Mouse (Mus musculus): ENCODE measurements around the gene Sema4b. TPM values are rescaled to one million over a fixed set of nuclear protein-coding genes. Genes with fewer than 3 reads are reported as not detected.

The Sema4b gene
- polyA plus RNA-seq, 1 experiment from 2014 or later = 12.4 TPM

DNA sequence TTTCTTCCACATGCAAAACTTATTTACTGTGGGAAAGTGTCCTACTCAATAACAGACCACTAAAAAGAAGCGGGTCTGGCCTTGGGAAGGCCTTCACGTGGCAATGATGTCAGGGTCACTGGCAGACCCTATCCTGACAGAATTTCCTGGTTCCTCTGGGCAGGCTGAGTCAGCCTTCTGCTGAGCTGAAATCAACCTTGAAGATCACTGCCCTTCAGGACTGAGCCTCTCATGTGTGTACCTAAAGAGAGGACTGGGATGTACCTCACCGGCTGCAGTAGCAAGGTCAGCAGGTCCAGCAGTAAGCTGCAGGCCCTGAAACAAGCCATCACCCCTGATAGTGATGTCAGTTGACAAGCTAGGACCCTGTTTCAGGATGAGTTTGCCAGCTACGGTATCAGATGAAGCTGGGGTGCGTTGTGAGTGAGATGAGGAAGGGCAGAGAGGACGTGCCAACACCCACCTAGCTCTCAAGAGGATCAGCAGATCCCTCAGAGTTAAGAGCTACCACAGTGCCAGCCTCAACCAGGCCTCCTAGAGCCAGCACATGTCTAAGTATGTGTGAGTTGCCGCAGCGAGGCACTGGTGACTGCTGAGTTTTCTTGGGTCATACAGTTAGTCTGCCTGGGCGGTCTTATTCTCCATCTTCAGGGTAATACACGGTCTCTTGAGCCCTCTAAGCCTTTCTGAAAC is 8.5 kb upstream of the Sema4b start:
- H3K4me1 ChIP-seq (replicated peaks) = peaks cover 18% of the 10 kb centered on the region
- H3K36me3 ChIP-seq = no peaks in the 10 kb centered on the region
- no peak overlapping the region for H3K4me3 ChIP-seq
- no peak for ATAC-seq (replicated peaks; ENCODE audit: insufficient number of reproducible peaks, insufficient read depth, low FRiP score, low read depth)
- H3K27ac ChIP-seq = peak overlapping the region; percentile 31; the same call in 1 of the 2 replicates
- no peaks in the 10 kb centered on the region for H3K9me3 ChIP-seq (replicated peaks)
- H3K27me3 ChIP-seq = no peaks in the 10 kb centered on the region
- no peak overlapping the region for H3K4me2 ChIP-seq
- no peak overlapping the region for H3K9ac ChIP-seq
- WGBS = 66% methylated on average over 10 of the region's 10 CpGs

GRCm38 (mm10) chr7:80179327-80179726 is 7.3 kb upstream of the Sema4b start:
- H3K4me3 ChIP-seq = no peak overlapping the region
- H3K4me1 ChIP-seq (replicated peaks) = peaks cover 18% of the 10 kb centered on the region
- no peaks in the 10 kb centered on the region for H3K9me3 ChIP-seq (replicated peaks)
- 88% methylated on average over 6 of the region's 6 CpGs for WGBS
- H3K4me2 ChIP-seq = no peak overlapping the region
- no peak for ATAC-seq (replicated peaks; ENCODE audit: insufficient number of reproducible peaks, insufficient read depth, low FRiP score, low read depth)
- H3K27me3 ChIP-seq = no peaks in the 10 kb centered on the region
- no peak overlapping the region for H3K9ac ChIP-seq
- H3K27ac ChIP-seq = no peak overlapping the region
- H3K36me3 ChIP-seq = no peaks in the 10 kb centered on the region

DNA sequence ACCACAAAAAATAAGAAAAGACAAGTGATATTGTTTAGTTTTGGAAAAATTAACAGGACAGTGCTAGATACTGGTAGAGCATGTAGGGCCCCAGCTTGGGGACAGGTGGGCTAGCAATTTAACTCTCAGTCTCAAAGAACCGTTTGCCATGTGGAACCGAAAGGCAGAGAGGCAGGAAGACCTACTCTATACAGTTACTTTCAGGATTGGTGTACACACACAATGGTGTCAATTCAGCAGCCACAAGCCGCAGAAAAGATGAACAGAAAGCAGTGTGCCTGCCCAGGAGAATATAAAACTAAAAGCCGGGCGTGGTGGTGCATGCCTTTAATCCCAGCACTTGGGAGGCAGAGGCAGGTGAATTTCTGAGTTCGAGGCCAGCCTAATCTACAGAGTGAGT is 6.9 kb upstream of the Sema4b start:
- H3K9ac ChIP-seq = no peak overlapping the region
- no peaks in the 10 kb centered on the region for H3K36me3 ChIP-seq
- H3K27ac ChIP-seq = no peak overlapping the region
- H3K4me3 ChIP-seq = no peak overlapping the region
- no peaks in the 10 kb centered on the region for H3K9me3 ChIP-seq (replicated peaks)
- 91% methylated on average over 6 of the region's 6 CpGs for WGBS
- H3K4me2 ChIP-seq = no peak overlapping the region
- H3K27me3 ChIP-seq = no peaks in the 10 kb centered on the region
- peaks cover 22% of the 10 kb centered on the region for H3K4me1 ChIP-seq (replicated peaks)
- ATAC-seq (replicated peaks; ENCODE audit: insufficient number of reproducible peaks, insufficient read depth, low FRiP score, low read depth) = no peak

GRCm38 (mm10) chr7:80180202-80180601 is 6.4 kb upstream of the Sema4b start:
- H3K27ac ChIP-seq = no peak overlapping the region
- ATAC-seq (replicated peaks; ENCODE audit: insufficient number of reproducible peaks, insufficient read depth, low FRiP score, low read depth) = no peak
- H3K4me1 ChIP-seq (replicated peaks) = peaks cover 26% of the 10 kb centered on the region

DNA sequence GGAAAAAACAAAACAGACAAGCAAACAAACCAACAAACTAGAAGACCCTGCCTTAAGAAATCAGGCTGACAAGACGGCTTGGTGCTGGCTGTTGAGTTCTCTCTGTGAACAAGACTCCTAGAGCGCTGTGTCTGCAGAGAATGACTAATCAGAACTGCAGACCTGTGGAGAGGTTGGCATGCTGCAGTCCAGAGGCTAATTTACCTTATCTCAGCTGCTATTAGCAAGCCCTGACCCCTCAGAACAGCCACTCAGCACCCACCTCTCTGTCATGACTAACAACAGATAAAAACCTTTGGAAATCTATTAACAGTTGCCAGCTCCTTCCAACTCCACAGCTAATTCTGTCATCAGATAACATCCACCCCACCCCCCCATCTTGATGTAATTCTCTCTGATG is 5.6 kb upstream of the Sema4b start:
- Histone ChIP-seq H3K4me2 (0 out of 2 replicates have a peak overlapping the region, but pooled peaks have one; percentile 3), H3K4me1 (replicated peaks) (peaks cover 35% of the 10 kb centered on the region), H3K9me3 (replicated peaks) (no peaks in the 10 kb centered on the region), H3K4me3 (no peak overlapping the region), H3K27ac (peak overlapping the region; percentile 65), H3K36me3 (no peaks in the 10 kb centered on the region), H3K27me3 (no peaks in the 10 kb centered on the region), H3K9ac (no peak overlapping the region)
- WGBS = 24% methylated on average over 2 of the region's 2 CpGs
- ATAC-seq (replicated peaks; ENCODE audit: insufficient number of reproducible peaks, insufficient read depth, low FRiP score, low read depth) = peak; percentile 44

More at GRCm38 (mm10) chr7:80180202-80180601, 6.4 kb upstream of the Sema4b start:
- no peak overlapping the region for H3K9ac ChIP-seq
- WGBS = 77% methylated on average over 3 of the region's 3 CpGs
- no peaks in the 10 kb centered on the region for H3K9me3 ChIP-seq (replicated peaks)
- no peak overlapping the region for H3K4me2 ChIP-seq
- H3K4me3 ChIP-seq = no peak overlapping the region
- no peaks in the 10 kb centered on the region for H3K27me3 ChIP-seq
- H3K36me3 ChIP-seq = no peaks in the 10 kb centered on the region

DNA sequence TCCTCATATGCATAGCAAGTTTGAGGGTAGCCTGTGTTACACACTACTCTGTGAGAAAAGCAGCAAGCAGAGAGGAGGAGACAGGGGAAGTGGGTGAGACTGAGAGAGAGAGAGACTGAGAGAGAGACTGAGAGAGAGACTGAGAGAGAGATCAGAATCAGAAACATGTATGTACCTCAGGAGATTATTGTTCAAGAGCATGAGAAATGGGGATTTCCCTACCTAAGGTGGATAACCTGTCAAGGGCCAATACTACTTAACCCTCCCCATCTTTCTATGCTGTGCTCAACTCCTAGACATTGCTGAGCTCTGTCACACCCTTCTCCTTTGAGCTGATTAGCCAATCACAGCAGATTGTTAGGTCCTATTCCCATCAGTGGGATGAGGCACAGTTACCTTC is 4.5 kb upstream of the Sema4b start:
- no peak overlapping the region for H3K4me3 ChIP-seq
- H3K36me3 ChIP-seq = no peaks in the 10 kb centered on the region
- no peak overlapping the region for H3K9ac ChIP-seq
- ATAC-seq (replicated peaks; ENCODE audit: insufficient number of reproducible peaks, insufficient read depth, low FRiP score, low read depth) = no peak
- no peak overlapping the region for H3K4me2 ChIP-seq
- H3K27ac ChIP-seq = no peak overlapping the region
- no peaks in the 10 kb centered on the region for H3K9me3 ChIP-seq (replicated peaks)
- no peaks in the 10 kb centered on the region for H3K27me3 ChIP-seq
- H3K4me1 ChIP-seq (replicated peaks) = peaks cover 44% of the 10 kb centered on the region

GRCm38 (mm10) chr7:80183466-80183865 is 3.2 kb upstream of the Sema4b start:
- H3K4me2 ChIP-seq = no peak overlapping the region
- no peak overlapping the region for H3K9ac ChIP-seq
- ATAC-seq (replicated peaks; ENCODE audit: insufficient number of reproducible peaks, insufficient read depth, low FRiP score, low read depth) = no peak
- no peak overlapping the region for H3K4me3 ChIP-seq
- 85% methylated on average over 1 of the region's 1 CpGs for WGBS
- no peaks in the 10 kb centered on the region for H3K27me3 ChIP-seq
- no peak overlapping the region for H3K27ac ChIP-seq
- H3K9me3 ChIP-seq (replicated peaks) = no peaks in the 10 kb centered on the region
- no peaks in the 10 kb centered on the region for H3K36me3 ChIP-seq
- H3K4me1 ChIP-seq (replicated peaks) = peaks cover 49% of the 10 kb centered on the region

DNA sequence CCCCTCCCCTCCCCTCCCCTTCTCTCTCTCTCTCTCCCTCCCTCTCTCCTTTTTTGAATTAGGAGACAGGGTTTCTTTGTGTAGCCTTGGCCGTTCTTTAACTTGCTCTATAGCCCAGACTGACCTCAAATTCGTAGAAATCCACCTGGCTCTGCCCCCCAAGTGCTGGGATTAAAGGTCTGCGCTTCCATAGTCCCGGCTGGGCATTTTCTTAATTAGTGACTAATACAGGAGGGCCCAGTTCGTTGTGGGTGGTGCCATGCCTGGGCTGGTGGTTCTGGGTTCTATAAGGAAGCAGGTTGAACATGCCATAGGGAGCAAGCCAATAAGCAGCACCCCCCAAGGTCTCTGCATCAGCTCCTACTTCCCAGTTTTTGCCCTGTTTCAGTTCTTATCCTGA is 2.7 kb upstream of the Sema4b start:
- no peak for ATAC-seq (replicated peaks; ENCODE audit: insufficient number of reproducible peaks, insufficient read depth, low FRiP score, low read depth)
- H3K27ac ChIP-seq = no peak overlapping the region
- no peaks in the 10 kb centered on the region for H3K36me3 ChIP-seq
- H3K27me3 ChIP-seq = no peaks in the 10 kb centered on the region
- peaks cover 54% of the 10 kb centered on the region for H3K4me1 ChIP-seq (replicated peaks)
- H3K9ac ChIP-seq = no peak overlapping the region
- WGBS = 76% methylated on average over 5 of the region's 5 CpGs
- H3K4me2 ChIP-seq = no peak overlapping the region
- no peaks in the 10 kb centered on the region for H3K9me3 ChIP-seq (replicated peaks)
- H3K4me3 ChIP-seq = no peak overlapping the region

DNA sequence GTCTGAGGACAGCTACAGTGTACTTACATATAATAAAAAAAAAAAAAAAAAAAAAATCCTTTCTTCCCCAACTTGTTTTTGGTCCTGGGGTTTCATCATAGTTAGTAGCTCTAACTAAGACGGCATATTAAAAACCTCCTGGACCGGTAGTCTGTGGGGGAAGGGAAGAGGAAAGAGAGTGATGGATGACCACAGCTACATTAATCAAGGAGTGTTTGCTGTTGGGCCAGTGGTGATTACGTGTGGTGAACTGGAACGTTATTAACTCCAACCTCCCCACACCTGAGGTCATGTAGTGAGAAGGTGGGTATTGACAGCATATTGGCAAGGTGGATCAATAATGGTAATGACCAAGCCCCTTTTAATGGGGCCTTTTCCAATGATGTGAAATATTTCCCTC is 2.1 kb upstream of the Sema4b start:
- H3K4me1 ChIP-seq (replicated peaks) = peaks cover 60% of the 10 kb centered on the region
- no peaks in the 10 kb centered on the region for H3K36me3 ChIP-seq
- H3K27me3 ChIP-seq = no peaks in the 10 kb centered on the region
- no peaks in the 10 kb centered on the region for H3K9me3 ChIP-seq (replicated peaks)
- peak overlapping the region; percentile 97 for H3K27ac ChIP-seq
- H3K4me2 ChIP-seq = no peak overlapping the region
- H3K9ac ChIP-seq = no peak overlapping the region
- no peak for ATAC-seq (replicated peaks; ENCODE audit: insufficient number of reproducible peaks, insufficient read depth, low FRiP score, low read depth)
- WGBS = 63% methylated on average over 4 of the region's 4 CpGs
- H3K4me3 ChIP-seq = no peak overlapping the region

DNA sequence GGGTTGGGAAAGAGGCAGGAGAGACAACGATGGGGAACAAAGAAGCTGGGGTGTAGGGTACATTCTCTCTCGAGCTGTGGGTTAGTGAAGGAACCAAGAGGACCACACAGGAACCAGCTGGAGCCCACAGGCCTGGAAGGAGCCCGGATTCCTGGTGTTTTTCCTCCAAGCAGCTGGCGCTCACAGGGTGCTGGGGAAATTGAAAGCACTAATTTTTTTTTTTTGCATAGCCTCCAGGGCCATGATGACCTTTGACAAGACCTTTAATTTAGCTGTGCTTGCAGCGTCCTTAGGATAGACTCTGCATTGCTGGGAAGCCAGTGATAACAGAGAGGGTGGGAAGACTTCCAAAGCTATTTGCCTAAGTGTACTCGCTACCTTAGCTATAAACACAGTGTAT is 1.7 kb upstream of the Sema4b start:
- 60% methylated on average over 6 of the region's 6 CpGs for WGBS
- no peak overlapping the region for H3K4me2 ChIP-seq

GRCm38 (mm10) chr7:80186021-80186420 is 620 bp upstream of the Sema4b start:
- H3K4me2 ChIP-seq = peak overlapping the region; percentile 71
- peak overlapping the region; percentile 57 for H3K4me3 ChIP-seq
- H3K9ac ChIP-seq = peak overlapping the region; percentile 57; the same call in 1 of the 2 replicates
- peak; percentile 77 for ATAC-seq (replicated peaks; ENCODE audit: insufficient number of reproducible peaks, insufficient read depth, low FRiP score, low read depth)
- WGBS = 7% methylated on average over 8 of the region's 8 CpGs
- no peaks in the 10 kb centered on the region for H3K9me3 ChIP-seq (replicated peaks)
- H3K4me1 ChIP-seq (replicated peaks) = peaks cover 64% of the 10 kb centered on the region
- peak overlapping the region; percentile 97 for H3K27ac ChIP-seq
- H3K36me3 ChIP-seq = no peaks in the 10 kb centered on the region
- no peaks in the 10 kb centered on the region for H3K27me3 ChIP-seq

More for the DNA sequence above, 1.7 kb upstream of the Sema4b start:
- no peaks in the 10 kb centered on the region for H3K36me3 ChIP-seq
- H3K9ac ChIP-seq = no peak overlapping the region
- H3K4me1 ChIP-seq (replicated peaks) = peaks cover 61% of the 10 kb centered on the region
- ATAC-seq (replicated peaks; ENCODE audit: insufficient number of reproducible peaks, insufficient read depth, low FRiP score, low read depth) = no peak
- no peak overlapping the region for H3K4me3 ChIP-seq
- H3K27ac ChIP-seq = peak overlapping the region; percentile 97
- H3K9me3 ChIP-seq (replicated peaks) = no peaks in the 10 kb centered on the region
- no peaks in the 10 kb centered on the region for H3K27me3 ChIP-seq

GRCm38 (mm10) chr7:80187501-80187900 is 860 bp downstream of the Sema4b start:
- H3K27me3 ChIP-seq = no peaks in the 10 kb centered on the region
- no peak for ATAC-seq (replicated peaks; ENCODE audit: insufficient number of reproducible peaks, insufficient read depth, low FRiP score, low read depth)
- H3K4me1 ChIP-seq (replicated peaks) = peaks cover 72% of the 10 kb centered on the region
- WGBS = 74% methylated on average over 12 of the region's 12 CpGs
- H3K9me3 ChIP-seq (replicated peaks) = no peaks in the 10 kb centered on the region
- peak overlapping the region; percentile 97 for H3K27ac ChIP-seq
- H3K9ac ChIP-seq = peak overlapping the region; percentile 57
- peak overlapping the region; percentile 71 for H3K4me2 ChIP-seq
- peak overlapping the region; percentile 57 for H3K4me3 ChIP-seq
- H3K36me3 ChIP-seq = no peaks in the 10 kb centered on the region
